Mouse (Mus musculus) retina, postnatal 7 days (tissue): Measurements from ENCODE around the gene Arl6ip5.
"Not testable (repeated sequence)": the region's sequence is repeated elsewhere in the genome, so short reads cannot be mapped to it uniquely, and the experiment has no call there.

ENCODE experiments used
- DNase-seq: peaks from one replicate; pipeline ENCODE4 v3.0.0-alpha.2; 2012; ENCODE audit warnings: low read depth, low spot score

The Arl6ip5 gene

GRCm38 (mm10) chr6:97223566-97223965 is 13.1 kb downstream of the Arl6ip5 start:
- DNase-seq: no peak

- no peak for DNase-seq
Observed at GRCm38 (mm10) chr6:97224505-97224904, 14.0 kb downstream of the Arl6ip5 start.

- DNase-seq: no peak
Observed at GRCm38 (mm10) chr6:97226083-97226491, 15.6 kb downstream of the Arl6ip5 start.

GRCm38 (mm10) chr6:97227067-97227847 is 16.8 kb downstream of the Arl6ip5 start:
- no peak for DNase-seq

GRCm38 (mm10) chr6:97234911-97235668 is 24.6 kb downstream of the Arl6ip5 start:
- DNase-seq: no peak

- no peak for DNase-seq
Observed at GRCm38 (mm10) chr6:97236088-97236487, 25.6 kb downstream of the Arl6ip5 start.

- DNase-seq: no peak
Observed at GRCm38 (mm10) chr6:97239360-97239759, 28.9 kb downstream of the Arl6ip5 start.

- no peak for DNase-seq
Observed at GRCm38 (mm10) chr6:97240092-97240491, 29.6 kb downstream of the Arl6ip5 start.

GRCm38 (mm10) chr6:97242522-97242921 is 32.0 kb downstream of the Arl6ip5 start:
- no peak for DNase-seq

- no peak for DNase-seq
Observed at GRCm38 (mm10) chr6:97245200-97245599, 34.7 kb downstream of the Arl6ip5 start.

- DNase-seq: peak; percentile 40
Observed at GRCm38 (mm10) chr6:97250966-97251365, 40.5 kb downstream of the Arl6ip5 start.

- DNase-seq: no peak
Observed at GRCm38 (mm10) chr6:97252086-97252485, 41.6 kb downstream of the Arl6ip5 start.

GRCm38 (mm10) chr6:97252711-97253221 is 42.3 kb downstream of the Arl6ip5 start, which contains the start of gene Lmod3:
Gene Lmod3, minus strand, starts transcription at chr6:97252759.
- no peak for DNase-seq

GRCm38 (mm10) chr6:97258489-97258888 is 48.0 kb downstream of the Arl6ip5 start:
- DNase-seq: no peak

GRCm38 (mm10) chr6:97259926-97260325 is 49.4 kb downstream of the Arl6ip5 start:
- not testable (repeated sequence) for DNase-seq

GRCm38 (mm10) chr6:97262229-97262628 is 51.7 kb downstream of the Arl6ip5 start:
- DNase-seq: no peak

GRCm38 (mm10) chr6:97263750-97264149 is 53.3 kb downstream of the Arl6ip5 start:
- DNase-seq: not testable (repeated sequence)

GRCm38 (mm10) chr6:97265240-97265639 is 54.8 kb downstream of the Arl6ip5 start:
- DNase-seq: no peak

- no peak for DNase-seq
Observed at GRCm38 (mm10) chr6:97265705-97266104, 55.2 kb downstream of the Arl6ip5 start.

- no peak for DNase-seq
Observed at GRCm38 (mm10) chr6:97266661-97267060, 56.2 kb downstream of the Arl6ip5 start.

GRCm38 (mm10) chr6:97267132-97267531 is 56.6 kb downstream of the Arl6ip5 start:
- no peak for DNase-seq

- DNase-seq: no peak
Observed at GRCm38 (mm10) chr6:97269596-97269995, 59.1 kb downstream of the Arl6ip5 start.
